Mouse (Mus musculus) thymus, postnatal 36 days (tissue): Measurements from ENCODE around the gene Spats1.
"Not testable (repeated sequence)": the region's sequence is repeated elsewhere in the genome, so short reads cannot be mapped to it uniquely, and the experiment has no call there.

ENCODE experiments used
- DNase-seq, 2 experiments: peaks; one replicate each; pipeline ENCODE4 v3.0.0; 2022; ENCODE audit warnings: mixed read lengths in 2 of 2

Gene Spats1

GRCm38 (mm10) chr17:45433419-45434261 is 41.6 kb downstream of the Spats1 start, which contains the start of gene Cdc5l:
Gene Cdc5l (minus strand): TSS chr17:45433737.
- DNase-seq: peak; percentile 93 to 94

DNA sequence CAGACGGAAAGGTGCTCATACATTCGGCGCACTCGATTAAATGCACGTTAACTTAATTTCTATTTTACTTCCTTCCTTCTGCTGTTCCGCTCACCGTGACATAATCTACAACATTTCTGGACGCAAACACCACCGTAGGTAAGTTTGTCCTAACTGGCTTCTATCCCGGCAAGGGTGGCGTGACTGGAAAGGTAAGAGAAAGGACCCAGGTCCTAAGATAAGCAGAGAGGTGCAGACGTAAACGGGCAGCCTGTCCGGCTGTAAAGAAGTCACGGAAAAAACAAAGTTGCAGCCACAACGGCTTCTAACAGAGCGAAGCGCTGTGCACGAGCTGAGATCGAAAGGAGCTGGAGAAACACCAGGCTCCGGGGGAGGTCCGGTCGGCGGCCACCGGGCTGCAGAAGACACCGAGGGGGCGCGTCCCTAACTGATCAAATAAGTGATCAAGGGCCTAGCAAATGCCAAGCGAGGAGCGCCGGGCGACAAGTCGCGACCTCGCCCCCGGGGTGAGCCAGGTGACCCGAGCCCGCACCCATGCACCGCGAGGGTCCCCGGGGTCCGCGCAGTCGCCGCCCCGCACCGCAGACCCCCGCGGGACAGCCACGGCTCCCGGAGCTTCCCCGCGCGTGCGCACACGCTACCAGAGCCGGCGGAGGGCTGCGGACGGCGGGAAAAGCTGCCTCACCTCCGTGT is 42.4 kb downstream of the Spats1 start:
- DNase-seq: no peak

GRCm38 (mm10) chr17:45432007-45432406 is 43.2 kb downstream of the Spats1 start:
- no peak for DNase-seq

DNA sequence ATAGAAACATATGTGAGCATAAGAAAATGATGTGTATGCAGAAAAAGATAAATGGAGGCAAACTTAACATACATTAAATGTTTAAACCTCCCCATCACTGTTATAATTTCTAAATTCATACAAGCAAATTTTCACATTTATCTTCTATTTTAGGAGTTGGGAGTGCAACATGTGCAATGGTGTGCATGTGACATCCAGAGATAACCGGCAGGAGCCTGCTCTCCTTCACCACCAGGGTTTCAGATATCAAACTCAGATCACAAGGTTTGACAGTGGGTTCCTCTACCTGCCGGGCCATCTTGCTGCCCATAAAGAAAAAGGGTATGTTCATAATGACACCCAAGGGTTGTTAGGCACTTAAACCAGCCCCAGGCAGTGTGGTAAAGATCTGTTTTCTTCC is 57.8 kb downstream of the Spats1 start:
- no peak for DNase-seq

DNA sequence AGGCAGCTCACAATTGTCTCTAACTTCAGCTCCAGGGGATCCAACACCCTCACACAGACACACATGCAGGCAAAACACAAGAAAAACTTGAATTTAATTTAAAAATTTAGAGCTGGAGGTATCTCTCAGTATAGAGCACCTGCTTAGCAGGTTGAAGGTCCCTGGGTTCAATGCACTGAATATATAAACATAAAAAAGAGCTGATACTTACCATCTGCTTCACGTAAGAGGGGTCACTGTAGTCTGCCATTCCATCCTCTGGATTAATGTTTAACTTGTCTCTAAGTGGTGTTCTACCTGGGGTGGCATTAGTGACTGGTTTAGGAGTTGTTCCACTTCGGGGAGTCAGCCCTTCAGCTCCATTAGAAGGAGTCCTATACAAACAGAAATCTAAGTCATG is 63.6 kb downstream of the Spats1 start:
- not testable (repeated sequence) for DNase-seq

DNA sequence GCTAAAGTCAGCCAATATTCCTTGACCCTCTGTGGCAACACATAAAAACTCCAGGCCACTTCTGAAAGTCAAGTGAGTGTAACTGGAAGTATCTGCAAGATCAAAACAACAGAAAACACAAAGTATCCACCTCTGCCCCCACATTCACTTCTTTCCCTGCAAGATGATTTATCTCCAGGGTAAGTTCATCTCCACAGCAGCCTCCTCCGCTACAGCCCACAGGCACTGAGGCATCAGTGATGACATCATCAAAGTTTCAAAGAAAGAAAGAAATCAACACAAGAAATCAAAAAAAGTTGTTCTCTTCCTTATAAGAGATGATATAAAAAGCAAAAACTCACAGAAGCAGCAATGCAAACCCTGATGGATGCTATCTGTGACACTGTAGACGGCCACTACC is 66.5 kb downstream of the Spats1 start:
- no peak for DNase-seq

GRCm38 (mm10) chr17:45406281-45406680 is 68.9 kb downstream of the Spats1 start:
- peak; percentile 8 to 17 for DNase-seq

- peak in 1 of 2 experiments; percentile 12 for DNase-seq
These were observed 72.0 kb downstream of the Spats1 start for GRCm38 (mm10) chr17:45403207-45403606.

- DNase-seq: no peak
These were observed 72.6 kb downstream of the Spats1 start for GRCm38 (mm10) chr17:45402601-45403000.

DNA sequence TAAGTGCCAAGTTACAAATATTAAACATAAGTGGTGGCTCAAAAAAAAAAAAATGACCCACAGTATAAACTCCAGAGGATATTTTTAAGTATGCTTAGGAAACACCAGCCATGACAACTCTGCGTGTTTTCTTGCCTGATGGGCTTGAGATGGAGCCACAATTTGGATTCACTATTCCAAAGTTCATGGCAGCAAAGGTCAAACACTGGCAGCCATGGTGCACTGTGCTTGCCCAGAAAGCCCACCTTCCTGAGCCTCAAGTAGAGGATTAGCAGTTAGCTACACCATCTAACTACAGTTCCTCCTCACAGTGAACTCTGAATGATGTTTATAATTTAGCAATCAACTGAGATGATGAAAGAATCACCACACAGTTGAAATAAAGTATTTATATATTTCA is 73.1 kb downstream of the Spats1 start:
- no peak for DNase-seq

DNA sequence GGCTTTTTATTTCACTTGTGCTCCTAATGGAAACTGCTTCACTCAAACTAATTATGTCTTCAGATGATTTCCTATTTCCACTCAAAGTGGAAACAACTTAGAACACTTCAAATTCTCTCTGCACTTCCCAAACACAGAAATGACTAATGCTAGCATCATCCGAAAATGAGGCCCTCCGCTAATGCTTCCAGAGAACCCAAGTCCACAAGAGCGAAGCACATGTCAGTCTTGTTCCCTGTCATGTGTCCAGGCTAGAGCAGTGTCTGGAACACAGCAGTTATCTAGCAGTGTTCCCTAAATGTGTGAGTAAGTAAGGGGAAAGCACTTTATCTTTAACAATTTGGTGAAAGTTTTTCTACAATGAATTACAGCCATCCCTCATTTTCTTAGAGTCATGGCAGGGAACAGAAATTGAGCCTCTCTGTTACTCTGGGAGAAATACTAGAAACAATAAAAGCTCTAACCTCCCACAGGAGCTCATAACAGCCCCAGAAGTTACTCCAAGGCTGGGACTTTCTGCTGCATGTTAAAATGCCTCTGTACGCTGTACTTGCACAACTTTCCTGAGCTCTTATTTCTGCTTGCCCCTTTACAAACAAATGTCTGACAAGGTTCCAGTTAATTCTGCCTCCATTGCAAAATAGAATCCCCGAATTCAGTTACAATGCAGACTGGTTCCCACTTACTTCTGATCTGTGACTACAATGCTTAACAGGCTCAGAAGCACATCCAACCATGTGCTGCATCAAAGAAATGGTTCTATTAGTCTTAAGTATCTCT is 73.9 kb downstream of the Spats1 start:
- no peak for DNase-seq

DNA sequence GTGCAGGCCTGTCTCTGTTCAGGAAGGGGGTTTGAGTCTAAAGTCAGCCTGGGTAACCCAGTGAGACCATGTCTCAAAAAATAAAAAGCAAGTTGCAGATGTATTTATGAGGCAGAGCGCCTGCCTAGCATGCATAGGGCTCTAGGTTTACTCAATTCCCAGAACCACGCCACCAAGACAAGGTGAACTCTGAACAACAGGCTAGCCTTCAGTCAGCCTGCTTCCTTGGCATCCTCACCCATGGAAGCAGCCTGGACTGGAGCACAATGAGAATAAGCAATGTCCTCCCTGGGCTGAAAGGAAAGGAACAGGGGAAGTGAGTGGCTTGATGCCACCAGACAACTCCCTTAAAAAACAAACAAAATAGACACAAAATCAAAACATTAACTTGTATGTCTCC is 77.2 kb downstream of the Spats1 start:
- no peak for DNase-seq

GRCm38 (mm10) chr17:45397541-45397940 is 77.7 kb downstream of the Spats1 start:
- no peak for DNase-seq

DNA sequence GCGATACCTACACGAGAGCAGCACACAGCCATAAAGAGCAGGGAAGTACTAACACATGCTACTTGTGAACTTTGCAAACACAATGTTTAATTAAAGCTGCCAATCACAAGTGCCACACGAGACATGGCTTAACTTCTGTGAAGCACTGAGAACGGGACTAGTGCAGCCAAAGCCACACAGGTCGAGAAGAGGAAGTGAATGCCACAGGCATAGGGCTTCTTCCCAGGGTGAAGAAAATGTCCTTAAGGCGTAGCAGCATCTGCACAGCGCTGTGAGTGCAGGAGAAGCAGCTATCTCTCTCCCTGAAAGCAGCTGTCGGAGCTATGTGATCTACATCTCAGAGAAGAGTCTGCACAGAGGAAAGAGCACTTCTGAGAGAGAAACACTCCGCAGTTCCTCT is 80.6 kb downstream of the Spats1 start:
- DNase-seq: no peak

GRCm38 (mm10) chr17:45393765-45394164 is 81.5 kb downstream of the Spats1 start:
- no peak for DNase-seq
